Mouse (Mus musculus) liver, embryonic 14 days (tissue): ENCODE results near the gene Tasp1. TPM values are rescaled to one million over a fixed set of nuclear protein-coding genes. Genes with fewer than 3 reads are reported as not detected.

Experiments used
- polyA plus RNA-seq: library from polyadenylated mRNA; depleted of rRNA; stranded (reverse); fragments of >200 nt; gene quantifications from 2 replicates; pipeline ENCODE4 v1.2.3, GENCODE M21; 2012; rRNA removed

The Tasp1 gene
- 6.6 and 7.4 TPM in 2 replicates for polyA plus RNA-seq

DNA sequence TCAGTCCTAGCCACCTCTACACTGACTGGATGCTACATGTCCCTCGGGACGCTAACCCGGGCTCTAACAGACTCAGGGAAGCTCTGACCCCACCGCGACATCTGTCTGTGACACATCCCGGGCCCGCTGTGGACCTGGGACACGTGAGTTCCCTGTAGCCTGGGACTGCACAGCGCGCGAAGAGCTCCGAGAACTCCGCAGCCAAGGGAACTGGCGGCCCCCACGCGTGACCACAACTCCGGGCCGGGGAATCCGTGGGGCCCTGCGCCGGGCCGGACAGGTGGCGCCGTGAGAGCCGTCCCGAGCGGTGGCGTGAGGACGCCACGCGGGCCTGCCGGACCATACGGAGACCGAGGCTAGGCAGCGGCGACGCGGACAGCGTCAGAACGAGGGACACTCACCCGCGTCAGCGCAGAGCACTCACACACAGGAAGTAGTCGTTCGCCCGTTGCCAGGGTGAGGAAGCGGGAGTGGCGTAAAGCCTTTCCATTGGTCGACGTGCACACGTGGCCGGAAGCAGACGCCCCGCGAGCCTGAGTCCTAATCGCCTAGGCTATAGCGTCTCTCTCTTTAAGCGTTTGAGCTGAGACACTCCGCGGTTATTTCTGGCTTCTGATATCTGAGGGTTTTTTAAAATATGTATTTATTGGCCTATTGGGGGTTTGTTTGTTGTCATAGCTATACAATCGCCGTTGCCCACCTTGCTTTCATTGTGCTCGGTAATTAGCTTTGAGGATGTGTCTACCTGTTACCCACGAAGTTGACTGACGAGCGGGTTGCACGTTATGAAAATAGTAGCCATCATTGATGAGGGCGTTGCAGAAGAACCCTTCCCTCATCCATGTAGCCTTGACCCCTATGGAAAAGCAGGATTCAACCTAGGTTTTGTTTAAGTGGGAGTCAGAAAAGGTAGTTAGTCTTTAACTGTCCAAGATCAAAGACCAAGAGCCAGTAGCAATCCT lies at the start of gene Tasp1:
TSS of gene Tasp1 (minus strand) at position 453 of the 962 bp plus-strand sequence.

Other genes starting within 250 kb of the Tasp1 start
- gene Gm17374, start 85.2 kb upstream of the Tasp1 start, polyA plus RNA-seq: not detected in 2 replicates
- gene Esf1, start 103.8 kb upstream of the Tasp1 start, polyA plus RNA-seq: 7.3 and 7.4 TPM in 2 replicates
- gene Ndufaf5, start 103.8 kb upstream of the Tasp1 start, polyA plus RNA-seq: 5.0 and 5.6 TPM in 2 replicates